Mouse (Mus musculus) left cerebral cortex, postnatal 25 days (tissue): ENCODE measurements around the gene Kng2. TPM values are rescaled to one million over a fixed set of nuclear protein-coding genes. Genes with fewer than 3 reads are reported as not detected.
"Not testable (repeated sequence)": the region's sequence is repeated elsewhere in the genome, so short reads cannot be mapped to it uniquely, and the experiment has no call there.

Experiments
- DNase-seq, 2 experiments: peaks; one replicate each; pipeline ENCODE4 v3.0.0; 2022; ENCODE audit warnings: low spot score in 2 of 2, mixed read lengths in 1 of 2
- intact Hi-C: fragments of 180-260 bp; cut with DNase I; formaldehyde crosslinking; loops from one replicate; pipeline ENCODE4 v1.15.1; 2025
- total RNA-seq, 2 experiments: library from RNA; stranded (reverse); gene quantifications; 2 replicates each; pipeline ENCODE4 v1.2.3; 2021

The Kng2 gene
- total RNA-seq, 2 experiments from 2014 or later: not detected

- intact Hi-C loops: no loop called here
- DNase-seq: no peak
Observed at GRCm38 (mm10) chr16:22963293-22963692, 66.0 kb downstream of the Kng2 start.

GRCm38 (mm10) chr16:22962256-22962655 lies 67.0 kb downstream of the Kng2 start:
- DNase-seq: no peak
- intact Hi-C loops: no loop called here

GRCm38 (mm10) chr16:22961073-22961472 lies 68.2 kb downstream of the Kng2 start:
- DNase-seq: no peak
- intact Hi-C loops: no loop called here

GRCm38 (mm10) chr16:22956085-22956439 lies 73.2 kb downstream of the Kng2 start:
- intact Hi-C loops: no loop called here
- no peak for DNase-seq

- intact Hi-C loops: no loop called here
- no peak for DNase-seq
Observed at GRCm38 (mm10) chr16:22955397-22956084, 73.7 kb downstream of the Kng2 start.

DNA sequence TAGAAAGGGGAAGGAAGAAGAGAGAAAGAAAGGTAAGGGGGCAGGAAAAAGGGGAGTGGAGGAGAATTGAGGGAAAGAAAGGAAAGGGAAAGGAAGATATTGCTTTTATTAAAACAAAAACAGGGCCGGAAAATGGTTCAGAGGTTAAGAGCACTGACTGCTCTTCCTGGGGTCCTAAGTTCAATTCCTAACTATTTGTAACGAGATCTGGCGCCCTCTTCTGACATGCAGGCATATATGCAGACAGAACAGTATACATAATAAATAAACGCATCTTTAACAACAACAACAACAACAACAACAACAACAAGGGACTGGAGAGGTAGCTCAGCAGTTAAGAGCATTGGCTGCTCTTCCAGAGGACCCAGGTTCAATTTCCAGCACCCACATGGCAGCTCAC lies 76.2 kb downstream of the Kng2 start:
- intact Hi-C loops: loop anchor here (5.0 kb wide), 1 partner anchor 71 kb away; no protein-coding TSS in a partner anchor
- DNase-seq: no peak

DNA sequence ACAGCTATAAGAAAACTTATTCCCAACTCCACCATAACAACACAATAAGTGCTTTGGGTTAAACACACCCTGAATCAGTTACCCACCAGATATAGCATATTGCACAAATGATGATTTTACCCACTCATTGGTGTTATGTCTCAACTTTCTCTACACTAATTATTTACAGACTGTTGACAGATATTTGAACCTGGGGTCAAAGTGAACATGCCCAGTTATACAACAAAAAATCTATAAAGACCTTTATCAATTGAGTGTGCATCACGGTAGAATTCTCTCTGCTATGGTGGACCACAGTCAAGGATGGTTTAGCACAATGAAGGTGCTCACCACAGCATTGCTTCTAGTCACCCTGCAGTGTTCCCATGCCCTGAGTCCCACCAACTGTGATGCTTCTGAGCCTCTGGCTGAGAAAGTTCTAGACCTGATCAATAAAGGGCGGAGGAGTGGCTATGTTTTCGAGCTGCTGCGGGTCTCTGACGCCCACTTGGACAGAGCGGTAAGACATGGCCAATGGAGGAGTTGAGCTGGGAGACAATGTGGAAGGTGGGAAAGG lies 78.4 kb downstream of the Kng2 start, which contains the start of gene Hrg:
TSS of gene Hrg (plus strand) at position 233 of the 556 bp plus-strand sequence.
- DNase-seq: no peak
- intact Hi-C loops: loop anchor here (5.0 kb wide), 1 partner anchor 69 kb away; no protein-coding TSS in a partner anchor

- DNase-seq: no peak
- intact Hi-C loops: no loop called here
Observed at GRCm38 (mm10) chr16:22947371-22947770, 81.9 kb downstream of the Kng2 start.

DNA sequence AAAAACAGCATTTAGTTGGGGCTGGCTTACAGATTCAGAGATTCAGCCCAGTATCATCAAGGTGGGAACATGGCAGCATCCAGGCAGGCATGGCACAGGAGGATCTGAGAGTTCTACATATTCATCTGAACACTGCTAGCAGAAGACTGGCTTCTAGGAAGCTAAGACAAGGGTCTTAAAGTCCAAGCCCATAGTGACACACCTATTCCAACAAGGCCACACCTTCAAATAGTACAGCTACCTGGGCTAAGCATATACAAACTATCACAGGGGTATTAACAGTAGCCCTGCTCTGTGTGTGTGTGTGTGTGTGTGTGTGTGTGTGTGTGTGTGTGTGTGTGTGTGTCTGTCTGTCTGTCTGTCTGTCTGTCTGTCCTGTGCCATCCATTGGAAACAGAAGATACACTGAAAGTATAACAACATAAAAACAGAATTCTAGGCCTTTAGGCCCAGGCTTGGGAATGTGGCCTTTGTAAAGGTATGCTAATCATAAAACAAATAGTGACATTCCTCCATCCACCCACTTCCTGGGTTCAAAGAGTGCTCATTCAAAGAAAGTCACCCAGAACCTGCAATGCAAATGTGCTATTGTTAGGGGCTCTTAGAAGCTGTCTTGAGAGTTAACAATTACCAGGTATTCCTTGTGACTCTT lies 87.3 kb downstream of the Kng2 start:
- intact Hi-C loops, DNase-seq: not testable (repeated sequence)

DNA sequence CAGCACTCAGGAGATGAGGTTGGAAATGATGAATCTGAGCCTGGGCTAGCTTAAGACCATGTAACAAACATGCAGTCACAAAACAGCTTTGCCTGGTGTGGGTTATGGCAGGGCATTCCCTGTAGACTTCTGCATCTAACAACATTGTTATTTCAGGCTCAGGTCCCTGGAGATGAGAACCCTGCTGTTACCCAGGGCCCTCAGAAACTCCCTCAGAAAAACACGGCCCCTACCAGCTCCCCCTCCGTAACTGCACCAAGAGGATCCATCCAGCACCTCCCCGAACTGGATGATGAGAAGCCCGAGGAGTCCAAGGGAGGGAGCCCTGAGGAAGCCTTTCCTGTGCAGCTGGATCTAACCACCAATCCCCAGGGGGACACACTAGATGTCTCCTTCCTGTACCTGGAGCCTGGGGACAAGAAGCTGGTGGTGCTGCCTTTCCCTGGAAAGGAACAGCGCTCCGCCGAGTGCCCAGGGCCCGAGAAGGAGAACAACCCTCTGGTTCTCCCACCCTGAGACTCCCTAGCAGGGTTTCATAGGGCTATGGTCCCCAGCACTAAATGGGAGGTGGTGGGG lies 90.1 kb downstream of the Kng2 start:
- intact Hi-C loops: no loop called here

GRCm38 (mm10) chr16:22938541-22938940 lies 90.7 kb downstream of the Kng2 start:
- intact Hi-C loops: no loop called here
- DNase-seq: no peak

More for the DNA sequence above, 90.1 kb downstream of the Kng2 start:
- no peak for DNase-seq

DNA sequence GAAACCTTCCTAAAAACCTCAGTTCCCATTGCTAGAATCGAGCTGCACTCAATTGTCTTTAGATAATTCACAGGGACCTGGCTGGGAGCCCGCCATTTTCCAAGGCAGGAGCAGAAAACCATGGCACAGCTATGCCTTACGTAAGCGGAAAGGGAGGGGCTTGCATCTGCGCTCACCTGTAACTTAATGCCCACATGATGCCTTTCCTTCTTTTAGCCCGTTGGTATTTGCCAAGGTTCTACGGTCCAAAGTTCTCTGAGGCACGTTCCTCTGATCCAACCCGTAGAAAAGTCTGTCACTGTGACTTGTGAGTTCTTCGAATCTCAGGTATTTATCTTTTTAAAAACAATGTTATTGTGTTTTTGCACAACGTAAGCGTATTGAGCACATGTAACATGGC lies 91.7 kb downstream of the Kng2 start:
- intact Hi-C loops: no loop called here
- no peak for DNase-seq

Other genes with a start within 250 kb of the Kng2 start
- gene Crygs, start 217.9 kb downstream of the Kng2 start, total RNA-seq: under 1 TPM in 1 of 2 experiments, not detected in 1; 0.44 TPM
- 10 to 100 TPM; 13.8 to 14.2 TPM for gene Tbccd1, start 171.8 kb downstream of the Kng2 start, total RNA-seq
- gene Dnajb11, start 171.6 kb downstream of the Kng2 start, total RNA-seq: 10 to 100 TPM; 78.6 to 82.0 TPM
- not detected for gene Ahsg, start 138.2 kb downstream of the Kng2 start, total RNA-seq
- gene Fetub, start 111.1 kb downstream of the Kng2 start, total RNA-seq: not detected
- gene Hrg, start 78.4 kb downstream of the Kng2 start, total RNA-seq: not detected
- not detected for gene Kng1, start 28.4 kb upstream of the Kng2 start, total RNA-seq
- gene Eif4a2, start 78.0 kb upstream of the Kng2 start, total RNA-seq: 100 to 1,000 TPM; 884 to 895 TPM
- gene Rfc4, start 98.3 kb upstream of the Kng2 start, total RNA-seq: 1 to 10 TPM; 3.6 to 4.4 TPM
- not detected for gene Adipoq, start 117.1 kb upstream of the Kng2 start, total RNA-seq
- gene St6gal1, start 195.3 kb upstream of the Kng2 start, total RNA-seq: 10 to 100 TPM; 13.1 to 13.5 TPM